Mouse (Mus musculus) ES-E14 (cell line): ENCODE data around the gene Fam83g.

Experiments
- CHD2 ChIP-seq: IDR thresholded peaks from 2 replicates; pipeline ENCODE4 v1.6.1; 2014; ENCODE audit warnings: mild to moderate bottlenecking, low read depth, low read length, inconsistent platforms
- HCFC1 ChIP-seq: IDR thresholded peaks from 2 replicates; pipeline ENCODE4 v1.6.1; 2012; ENCODE audit warnings: low read length, inconsistent platforms, borderline replicate concordance; ENCODE audit not compliant: insufficient read depth
- MAFK ChIP-seq: IDR thresholded peaks from 2 replicates; pipeline ENCODE4 v1.6.1; 2014; ENCODE audit warnings: mild to moderate bottlenecking, low read depth, low read length, inconsistent platforms; ENCODE audit not compliant: insufficient read depth

- TF ChIP-seq CHD2 (no peak), HCFC1 (no peak), MAFK (no peak)
These were observed 29.0 kb upstream of the Fam83g start for GRCm38 (mm10) chr11:61654786-61655311.
